Comparison of ENCODE assay signal across 17 mouse cellular contexts in the genomic region with DNA sequence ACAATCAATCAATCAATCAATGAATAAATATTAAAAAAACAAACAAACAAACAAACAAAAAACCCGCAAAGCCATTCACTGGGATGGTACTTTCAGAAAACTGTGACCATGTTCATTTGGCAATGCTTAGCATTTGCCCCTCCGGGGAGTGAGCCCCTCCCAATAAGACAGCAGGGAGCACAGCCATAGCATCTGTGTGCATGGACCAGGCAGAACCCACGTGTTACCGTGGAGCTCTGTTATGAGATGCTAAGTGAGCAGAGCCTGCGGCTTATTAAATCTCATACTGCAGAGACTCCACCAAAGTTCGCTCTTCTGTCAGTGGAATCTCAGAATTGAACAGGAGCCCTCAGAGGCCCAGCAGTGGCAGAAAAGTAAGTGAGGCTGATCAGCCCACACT.
"Had no signal": no experiment of that assay in that cellular context is flagged by ENCODE, and none has a peak within 500 bp of the region (broad histone marks: within the 10 kb centered on the region; RNA-seq: fewer than 3 reads in every experiment).

No protein-coding gene starts in this region.

- H3K4me2 ChIP-seq: lung, embryonic 15.5 days; midbrain, embryonic 11.5 days; midbrain, embryonic 13.5 days; midbrain, embryonic 15.5 days; neural tube, embryonic 12.5 days; stomach, embryonic 15.5 days had no signal

- H3K27me3 ChIP-seq: lung, embryonic 15.5 days; megakaryocyte, embryonic 14.5 days; midbrain, embryonic 13.5 days; midbrain, embryonic 15.5 days; neural tube, embryonic 12.5 days; stomach, embryonic 15.5 days had no signal

- ATAC-seq: lung, postnatal 0 days; midbrain, embryonic 13.5 days; midbrain, embryonic 15.5 days had no signal

- H3K36me3 ChIP-seq: lung, embryonic 15.5 days; midbrain, embryonic 13.5 days; midbrain, embryonic 15.5 days; neural tube, embryonic 12.5 days; stomach, embryonic 15.5 days had no signal

- H3K4me1 ChIP-seq: megakaryocyte, embryonic 14.5 days; midbrain, embryonic 15.5 days; neural tube, embryonic 12.5 days; stomach, embryonic 15.5 days had no signal

- H3K9ac ChIP-seq: lung, embryonic 15.5 days; midbrain, embryonic 13.5 days; midbrain, embryonic 15.5 days; neural tube, embryonic 12.5 days; stomach, embryonic 15.5 days had no signal

- H3K9me3 ChIP-seq: lung, embryonic 15.5 days; midbrain, embryonic 13.5 days; midbrain, embryonic 15.5 days; neural tube, embryonic 12.5 days; stomach, embryonic 15.5 days had no signal

- H3K27ac ChIP-seq: lung, embryonic 15.5 days; macrophage; midbrain, embryonic 13.5 days; midbrain, embryonic 15.5 days; neural tube, embryonic 12.5 days; stomach, embryonic 15.5 days; stomach, postnatal 0 days had no signal

- DNase-seq: lung, adult 2 months; lung, postnatal 14 days; lung, postnatal 36 days; right cerebral cortex, postnatal 14 days; thymus, adult 2 months; thymus, postnatal 25 days; thymus, postnatal 4 days had no signal

- H3K4me3 ChIP-seq: lung, embryonic 15.5 days; megakaryocyte, embryonic 14.5 days; midbrain, embryonic 13.5 days; midbrain, embryonic 15.5 days; neural tube, embryonic 12.5 days; stomach, embryonic 15.5 days had no signal
